Mouse (Mus musculus) heart, adult 2 months (tissue): Measurements from ENCODE around the gene Ap4e1. TPM values are rescaled to one million over a fixed set of nuclear protein-coding genes. Genes with fewer than 3 reads are reported as not detected.
A peak's percentile ranks its signal among the peaks of the same experiment; 100 is the strongest.

Experiments used
- DNase-seq, 2 experiments: peaks; one replicate each; pipeline ENCODE4 v3.0.0; 2021
- H3K27ac ChIP-seq: fragments of 200-600 bp; 2 replicates; pipeline ENCODE4 v1.8.1; 2022
- H3K27me3 ChIP-seq: fragments of 200-500 bp; 2 replicates; pipeline ENCODE4 v1.6.1; 2012; ENCODE audit warnings: mild to moderate bottlenecking, low read length, inconsistent platforms, mixed read lengths; ENCODE audit not compliant: control insufficient read depth, insufficient read depth
- H3K36me3 ChIP-seq: fragments of 200-500 bp; 2 replicates; pipeline ENCODE4 v1.6.1; 2012; ENCODE audit warnings: low read length, inconsistent platforms; ENCODE audit not compliant: control insufficient read depth, insufficient read depth
- H3K4me1 ChIP-seq: fragments of 200-500 bp; 2 replicates; pipeline ENCODE4 v1.6.1; 2011; ENCODE audit warnings: low read length; ENCODE audit not compliant: control insufficient read depth, insufficient read depth
- H3K4me3 ChIP-seq: fragments of 200-600 bp; 2 replicates; pipeline ENCODE4 v1.8.1; 2022
- H3K79me2 ChIP-seq: fragments of 200-500 bp; replicated peaks from 2 replicates; pipeline ENCODE4 v1.6.1; 2012; ENCODE audit warnings: mild to moderate bottlenecking, inconsistent platforms, low read length, moderate library complexity, mixed read lengths; ENCODE audit not compliant: control insufficient read depth, insufficient read depth
- H3K9ac ChIP-seq: fragments of 200-500 bp; 2 replicates; pipeline ENCODE4 v1.6.1; 2012; ENCODE audit warnings: low read depth, mild to moderate bottlenecking, control low read depth, inconsistent platforms, low read length, mixed read lengths
- CTCF ChIP-seq: fragments of 200-600 bp; IDR thresholded peaks from 2 replicates; pipeline ENCODE4 v1.8.1; 2022; ENCODE audit warnings: antibody characterized with exemption, mild to moderate bottlenecking, moderate library complexity
- EP300 ChIP-seq: fragments of 200-500 bp; IDR thresholded peaks from 2 replicates; pipeline ENCODE4 v1.6.1; 2011; ENCODE audit warnings: low read depth, low read length, control low read depth; ENCODE audit not compliant: insufficient read depth
- POLR2A ChIP-seq: fragments of 200-500 bp; IDR thresholded peaks from 2 replicates; pipeline ENCODE4 v1.6.1; 2011; ENCODE audit warnings: mild to moderate bottlenecking, low read depth, low read length, control low read depth; ENCODE audit not compliant: insufficient read depth
- WGBS: fragments of 180-500 bp; shearing (Covaris S2); methylation state at CpG from one replicate; pipeline ENCODE4 v1.1.7; 2018; 5-methylcytosine and 5-hydroxymethylcytosine counted together
- intact Hi-C: fragments of 180-260 bp; cut with DNase I; formaldehyde crosslinking; loops from one replicate; pipeline ENCODE4 v1.15.1; 2025
- polyA plus RNA-seq: library from polyadenylated mRNA; depleted of rRNA; stranded (reverse); fragments of >200 nt; gene quantifications from 2 replicates; pipeline ENCODE4 v1.2.3, GENCODE M21; 2012
- total RNA-seq, 2 experiments: library from RNA; stranded (reverse); gene quantifications; 2 replicates each; pipeline ENCODE4 v1.2.3; 2021

The Ap4e1 gene
- total and polyA plus RNA-seq, 3 experiments, result 1.9 to 6.2 (median 5.6) TPM

GRCm38 (mm10) chr2:127006634-127007370 is 1.7 kb upstream of the Ap4e1 start:
- peak overlapping the region; percentile 47; the same call in 1 of the 2 replicates for H3K27ac ChIP-seq
- H3K4me1 ChIP-seq, result no peaks in the 10 kb centered on the region; the same call in none of the 2 replicates
- TF ChIP-seq CTCF, result peak; percentile 92
- TF ChIP-seq EP300, result no peak
- no peak for TF ChIP-seq POLR2A
- H3K9ac ChIP-seq, result peak overlapping the region; percentile 66
- H3K4me3 ChIP-seq, result peak overlapping the region; percentile 52
- DNase-seq, result peak; percentile 55 to 58
- H3K79me2 ChIP-seq, result peaks cover 2% of the 10 kb centered on the region; the same call in 1 of the 2 replicates
- WGBS, result 32% methylated on average over 12 of the region's 12 CpGs
- intact Hi-C loops, result loop anchor here (5.0 kb wide), 2 partner anchors 200 to 410 kb away; partner anchors contain the start of genes 1810024B03Rik and Snrnp200
- no peaks in the 10 kb centered on the region for H3K36me3 ChIP-seq
- no peaks in the 10 kb centered on the region for H3K27me3 ChIP-seq

- no peaks in the 10 kb centered on the region for H3K27me3 ChIP-seq
- H3K9ac ChIP-seq, result no peak overlapping the region
- 70% methylated on average over 5 of the region's 5 CpGs for WGBS
- TF ChIP-seq EP300 (no peak), CTCF (no peak), POLR2A (no peak)
- peaks cover 2% of the 10 kb centered on the region; the same call in 1 of the 2 replicates for H3K79me2 ChIP-seq
- no peaks in the 10 kb centered on the region; the same call in none of the 2 replicates for H3K4me1 ChIP-seq
- intact Hi-C loops, result loop anchor here (5.0 kb wide), 2 partner anchors 200 to 410 kb away; partner anchors contain the start of genes 1810024B03Rik and Snrnp200
- no peak overlapping the region for H3K27ac ChIP-seq
- H3K4me3 ChIP-seq, result no peak overlapping the region; the same call in 1 of the 2 replicates
- no peaks in the 10 kb centered on the region for H3K36me3 ChIP-seq
- DNase-seq, result peak; percentile 16 to 20
Observed at GRCm38 (mm10) chr2:127007509-127007908, 1.0 kb upstream of the Ap4e1 start.

GRCm38 (mm10) chr2:127035006-127035605 is 26.6 kb downstream of the Ap4e1 start:
- Histone ChIP-seq H3K36me3 (no peaks in the 10 kb centered on the region), H3K4me3 (no peak overlapping the region), H3K9ac (no peak overlapping the region), H3K79me2 (no peaks in the 10 kb centered on the region), H3K4me1 (no peaks in the 10 kb centered on the region), H3K27me3 (no peaks in the 10 kb centered on the region), H3K27ac (no peak overlapping the region)
- TF ChIP-seq POLR2A (no peak), EP300 (no peak), CTCF (no peak)
- 95% methylated on average over 9 of the region's 9 CpGs for WGBS
- no peak for DNase-seq
- intact Hi-C loops, result no loop called here

- DNase-seq, result no peak
- H3K27ac ChIP-seq, result no peak overlapping the region
- intact Hi-C loops, result no loop called here
- H3K9ac ChIP-seq, result no peak overlapping the region
- H3K36me3 ChIP-seq, result no peaks in the 10 kb centered on the region
- H3K4me3 ChIP-seq, result no peak overlapping the region
- no peak for TF ChIP-seq POLR2A
- no peak for TF ChIP-seq CTCF
- no peak for TF ChIP-seq EP300
- H3K4me1 ChIP-seq, result no peaks in the 10 kb centered on the region
- no peaks in the 10 kb centered on the region for H3K27me3 ChIP-seq
- no peaks in the 10 kb centered on the region for H3K79me2 ChIP-seq
- 90% methylated on average over 4 of the region's 4 CpGs for WGBS
Observed at GRCm38 (mm10) chr2:127037299-127037698, 28.8 kb downstream of the Ap4e1 start.

- no peak overlapping the region for H3K4me3 ChIP-seq
- no peak overlapping the region for H3K9ac ChIP-seq
- H3K79me2 ChIP-seq, result no peaks in the 10 kb centered on the region
- no peak for DNase-seq
- no peaks in the 10 kb centered on the region for H3K4me1 ChIP-seq
- 91% methylated on average over 9 of the region's 9 CpGs for WGBS
- no peaks in the 10 kb centered on the region for H3K36me3 ChIP-seq
- H3K27ac ChIP-seq, result no peak overlapping the region
- H3K27me3 ChIP-seq, result no peaks in the 10 kb centered on the region
- intact Hi-C loops, result no loop called here
- no peak for TF ChIP-seq EP300
Observed at GRCm38 (mm10) chr2:127061471-127061870, 53.0 kb downstream of the Ap4e1 start.

GRCm38 (mm10) chr2:127068806-127069205 is 60.3 kb downstream of the Ap4e1 start:
- H3K4me1 ChIP-seq, result peaks cover 7% of the 10 kb centered on the region
- no peak overlapping the region for H3K9ac ChIP-seq
- H3K36me3 ChIP-seq, result no peaks in the 10 kb centered on the region
- WGBS, result 83% methylated on average over 7 of the region's 7 CpGs
- H3K79me2 ChIP-seq, result no peaks in the 10 kb centered on the region
- TF ChIP-seq CTCF (no peak), EP300 (no peak), POLR2A (no peak)
- DNase-seq, result no peak
- H3K27ac ChIP-seq, result no peak overlapping the region
- intact Hi-C loops, result no loop called here
- H3K27me3 ChIP-seq, result no peaks in the 10 kb centered on the region
- H3K4me3 ChIP-seq, result no peak overlapping the region
